Mouse (Mus musculus): ENCODE measurements at regions not wholly inside any gene's neighbourhood (a gene's known extent, or its start where the extent isn't known, plus 50 kb on each side); places are given as distances from the start of the nearest gene placed in this dataset.

DNA sequence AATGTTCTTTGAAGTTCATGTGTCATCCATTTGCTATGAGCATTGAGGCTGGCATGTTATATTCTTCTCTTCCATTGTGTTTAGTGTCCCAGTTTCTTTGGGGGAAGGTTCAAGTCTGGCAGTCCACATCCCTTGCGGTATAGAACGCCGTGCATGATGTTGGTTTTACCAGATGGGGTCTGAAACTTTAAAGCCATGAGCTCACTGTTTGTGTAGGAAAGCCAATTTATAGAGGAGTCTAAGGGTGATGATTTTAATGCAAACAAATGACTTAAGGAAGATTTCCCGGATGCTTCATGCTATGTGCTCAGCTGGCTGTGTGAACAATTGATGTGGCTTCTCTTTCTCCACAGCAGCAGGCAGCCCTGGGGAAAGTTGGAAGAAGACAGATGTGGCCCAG, 104.0 kb upstream of the Hey2 start:
- no peak for DNase-seq

DNA sequence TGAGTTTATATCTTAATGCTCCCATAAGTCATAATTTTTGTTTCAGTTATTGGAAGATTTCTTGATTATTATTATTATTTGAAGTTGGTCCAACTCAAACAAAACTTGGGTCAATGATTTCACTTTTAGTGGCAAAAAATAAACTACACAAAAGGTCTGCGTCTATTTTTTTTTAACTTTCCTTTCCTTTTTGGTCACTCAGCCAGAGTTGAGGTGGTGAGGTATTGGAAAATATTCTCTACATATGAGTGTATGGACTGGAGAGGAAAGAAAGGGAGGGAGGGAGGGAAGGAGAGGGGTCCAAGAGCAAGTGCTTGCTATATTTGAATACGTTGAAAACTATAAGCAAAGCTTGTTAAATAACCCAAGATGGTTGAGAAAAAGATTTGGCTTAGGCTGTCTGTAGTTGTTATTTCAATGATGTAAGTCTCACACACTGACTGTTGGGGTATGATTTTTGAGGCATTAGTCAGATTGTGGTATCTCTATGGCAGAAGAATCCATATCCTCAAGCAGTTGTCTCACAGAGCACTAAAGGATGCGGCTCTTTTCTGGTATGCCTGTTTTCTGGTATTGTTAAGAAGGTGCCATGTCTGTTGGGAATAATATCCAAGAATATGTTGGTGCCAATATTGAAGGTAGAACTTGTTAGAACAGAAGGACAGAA, 75.9 kb upstream of the Hey2 start:
- no peak for DNase-seq

DNA sequence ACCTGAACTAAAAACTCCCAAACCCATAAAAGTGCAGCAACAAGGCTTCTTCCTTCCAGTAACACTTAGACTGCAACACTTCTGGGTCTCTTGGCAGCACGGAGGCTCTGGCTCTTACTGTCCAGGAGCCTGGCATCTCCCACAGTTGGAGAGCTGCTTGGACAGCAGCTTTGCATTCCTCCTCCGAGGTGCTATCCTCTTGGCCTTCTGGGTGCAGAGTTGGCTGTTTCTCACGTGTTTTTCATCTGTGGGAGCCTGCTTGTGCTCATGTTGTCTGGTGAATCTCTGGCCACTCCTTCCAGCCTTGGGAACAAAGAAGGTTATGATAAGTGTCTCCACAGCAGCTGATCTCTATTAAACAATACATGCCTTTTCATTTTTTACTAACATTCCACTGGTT, 51.2 kb upstream of the Hey2 start:
- DNase-seq, result no peak
